Mouse (Mus musculus) forelimb bud, embryonic 11.5 days (tissue): Measurements from ENCODE around the gene Macrod1.
A peak's percentile ranks its signal among the peaks of the same experiment; 100 is the strongest.

ENCODE experiments used
- DNase-seq: peaks from one replicate; pipeline ENCODE4 v3.0.0-alpha.2; 2012; ENCODE audit warnings: low read depth, low spot score

The Macrod1 gene

GRCm38 (mm10) chr19:7140856-7141421, 84.3 kb downstream of the Macrod1 start:
- no peak for DNase-seq

DNA sequence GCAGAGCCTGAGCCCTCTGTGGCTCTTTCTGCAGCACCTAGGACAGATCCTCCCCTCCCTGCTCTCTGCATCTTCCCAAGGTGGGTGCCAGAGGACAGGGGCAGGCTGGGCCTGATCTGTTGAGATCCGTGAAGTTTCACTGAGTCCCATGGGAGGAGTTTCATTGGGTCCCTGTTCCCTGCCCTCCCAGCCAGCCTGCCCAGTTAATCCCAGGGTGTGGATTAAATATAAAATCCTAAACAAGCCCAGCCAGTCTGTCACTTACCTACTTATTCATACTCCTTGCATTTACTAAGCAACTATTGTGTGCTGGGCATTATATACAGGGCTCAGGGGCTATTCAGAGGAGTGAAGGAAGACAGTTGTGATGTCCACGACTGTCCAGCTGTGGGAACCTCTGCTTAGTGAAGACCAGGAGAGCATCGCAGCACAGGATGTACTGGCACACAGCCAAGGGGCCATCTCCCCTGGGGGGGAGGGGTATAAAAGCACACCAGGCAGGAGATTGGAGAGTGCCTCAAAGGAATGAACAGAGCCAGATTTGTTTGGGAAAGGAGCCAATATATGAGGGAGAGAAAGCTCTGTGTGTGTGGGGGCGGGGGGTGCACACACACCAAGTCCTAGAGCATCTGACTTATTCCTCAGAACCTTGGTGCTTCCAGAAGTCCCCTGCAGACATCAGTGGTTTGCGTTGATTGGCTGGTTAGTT, 85.8 kb downstream of the Macrod1 start:
- no peak for DNase-seq

- peak; percentile 67 for DNase-seq
Measured at GRCm38 (mm10) chr19:7143854-7144253, 87.2 kb downstream of the Macrod1 start.

DNA sequence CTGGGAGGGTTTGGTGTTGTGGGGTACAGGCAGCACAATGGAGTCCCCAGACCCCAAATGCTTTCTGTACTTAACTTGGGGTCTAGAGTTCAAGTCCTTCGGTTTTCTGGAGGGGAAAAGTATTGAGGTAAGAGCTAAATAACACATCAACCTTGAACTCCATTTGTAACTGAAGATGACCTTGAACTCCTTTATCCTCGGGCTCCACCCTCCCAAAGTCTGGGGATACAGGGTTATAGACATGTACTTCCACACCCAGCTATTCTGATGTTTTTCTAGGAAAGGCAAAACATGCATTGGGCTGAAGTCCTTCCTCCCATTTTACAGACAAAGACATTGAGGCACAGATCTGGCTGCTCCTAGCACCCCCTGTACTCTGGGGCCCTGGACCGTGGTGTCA, 87.8 kb downstream of the Macrod1 start:
- no peak for DNase-seq

- no peak for DNase-seq
Measured at GRCm38 (mm10) chr19:7146376-7146775, 89.8 kb downstream of the Macrod1 start.

GRCm38 (mm10) chr19:7148096-7148495, 91.5 kb downstream of the Macrod1 start:
- no peak for DNase-seq

DNA sequence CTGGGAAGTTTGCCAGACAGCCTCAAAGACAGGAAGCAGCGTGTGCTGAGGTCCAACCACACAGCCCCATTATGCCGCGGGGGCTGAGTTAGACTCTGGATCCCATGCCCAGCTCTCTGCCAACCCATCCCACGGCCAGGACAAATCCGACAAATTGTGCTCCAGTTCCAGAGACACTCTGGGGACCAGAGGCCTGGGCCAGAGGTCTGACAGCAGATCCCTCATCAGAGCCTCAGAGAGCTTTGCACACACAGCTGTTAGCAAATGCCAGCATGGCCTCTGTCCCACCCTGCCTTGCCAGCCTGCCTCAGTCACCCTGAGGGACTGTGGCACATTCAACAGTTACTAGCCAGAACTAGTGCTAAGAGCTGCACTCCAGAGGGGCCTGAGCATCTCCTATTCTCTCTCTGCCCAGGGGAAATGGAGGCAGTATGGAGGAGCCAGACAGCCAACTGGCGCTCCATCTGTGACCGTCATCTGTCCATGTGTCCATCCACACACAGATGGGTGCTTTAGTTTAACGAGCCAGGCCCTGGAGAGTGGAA, 92.0 kb downstream of the Macrod1 start:
- no peak for DNase-seq

DNA sequence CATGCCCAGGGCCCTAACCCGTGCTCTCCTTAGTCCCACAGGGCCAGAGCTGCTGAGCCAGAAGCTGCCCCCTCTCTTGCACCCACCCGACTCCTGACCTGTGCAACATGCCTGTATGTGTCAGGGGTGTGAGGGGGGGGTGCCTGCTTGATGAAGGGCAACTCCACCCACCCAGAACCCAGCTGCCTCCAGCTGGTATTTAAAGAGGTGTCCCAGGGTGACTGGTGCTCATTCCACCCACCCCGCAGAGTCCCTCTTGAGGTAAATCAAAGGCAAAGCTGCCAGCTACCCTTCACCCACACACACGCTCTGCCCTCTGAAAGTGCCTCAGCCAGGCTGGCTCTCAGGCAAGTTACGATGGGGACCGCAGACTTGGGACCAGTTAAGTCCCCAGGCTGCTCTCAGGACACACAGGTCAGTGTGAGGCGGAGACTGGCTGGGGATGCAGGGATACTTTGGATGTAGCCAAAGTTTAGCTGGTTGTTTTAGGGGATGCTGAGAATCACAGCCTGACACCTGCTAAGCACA, 92.6 kb downstream of the Macrod1 start:
- no peak for DNase-seq

DNA sequence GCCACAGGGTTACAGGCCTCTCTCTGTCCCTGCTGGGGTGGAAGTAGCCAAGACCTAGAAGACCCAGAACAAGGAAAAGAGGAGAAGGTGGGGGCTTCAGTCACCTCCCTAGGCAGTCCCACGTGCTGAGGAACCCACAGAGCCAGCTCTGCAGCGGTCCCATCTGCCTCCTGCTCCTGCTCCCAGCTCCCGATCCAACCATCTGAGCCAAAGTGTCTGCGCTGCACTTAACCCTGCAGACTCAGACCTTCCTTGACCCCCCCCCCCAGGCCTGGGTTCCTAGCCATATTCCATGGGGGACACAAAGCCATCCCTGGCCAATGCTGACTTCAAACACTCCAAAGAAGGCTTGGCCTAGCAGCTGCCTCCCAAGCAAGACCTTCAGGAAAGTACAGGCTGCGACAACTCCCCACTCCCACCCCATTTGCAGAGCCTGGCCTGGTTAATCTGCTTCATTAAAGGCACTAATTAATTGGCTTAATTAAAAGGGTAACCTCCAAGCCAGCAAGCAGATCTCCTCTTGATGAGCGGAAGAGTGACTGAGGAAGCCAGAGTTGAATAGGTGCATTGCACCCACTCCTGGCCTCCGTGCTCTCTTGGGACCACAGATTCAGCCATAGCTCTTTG, 94.8 kb downstream of the Macrod1 start:
- DNase-seq = no peak

DNA sequence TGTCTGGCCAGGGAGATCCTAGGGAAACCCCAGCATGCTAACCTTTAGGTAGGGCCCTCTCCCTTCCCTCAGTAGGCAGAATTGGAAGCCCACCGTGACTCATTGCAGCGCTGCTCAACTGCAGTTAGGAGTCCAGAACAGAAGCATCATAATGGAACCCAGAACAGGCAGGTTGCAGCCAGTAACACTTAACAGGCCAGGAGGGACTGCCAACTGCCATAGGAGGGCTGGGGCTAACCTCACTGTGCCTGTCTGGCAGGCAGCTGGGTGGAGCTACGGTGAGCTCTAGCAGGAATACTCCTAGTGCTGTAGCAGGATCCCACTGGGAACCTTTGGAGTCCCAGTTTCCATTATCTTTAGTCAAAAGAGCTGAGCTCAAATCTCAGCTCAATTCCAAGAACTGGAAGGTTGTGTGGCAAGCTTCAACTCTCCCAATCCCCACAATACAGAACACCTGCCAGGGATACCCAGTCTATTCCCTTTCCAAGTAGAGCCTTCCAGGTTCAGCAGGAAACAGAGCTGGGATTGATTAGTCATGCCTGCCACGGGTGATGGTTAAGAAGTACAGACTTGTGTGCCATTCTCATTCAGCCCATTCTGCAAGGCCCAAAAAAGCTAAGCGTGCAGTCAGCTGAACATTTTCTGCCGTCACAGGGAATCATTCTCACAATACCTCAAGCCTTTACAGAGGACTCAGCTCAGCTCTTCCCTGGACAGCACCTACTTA, 95.5 kb downstream of the Macrod1 start:
- no peak for DNase-seq

DNA sequence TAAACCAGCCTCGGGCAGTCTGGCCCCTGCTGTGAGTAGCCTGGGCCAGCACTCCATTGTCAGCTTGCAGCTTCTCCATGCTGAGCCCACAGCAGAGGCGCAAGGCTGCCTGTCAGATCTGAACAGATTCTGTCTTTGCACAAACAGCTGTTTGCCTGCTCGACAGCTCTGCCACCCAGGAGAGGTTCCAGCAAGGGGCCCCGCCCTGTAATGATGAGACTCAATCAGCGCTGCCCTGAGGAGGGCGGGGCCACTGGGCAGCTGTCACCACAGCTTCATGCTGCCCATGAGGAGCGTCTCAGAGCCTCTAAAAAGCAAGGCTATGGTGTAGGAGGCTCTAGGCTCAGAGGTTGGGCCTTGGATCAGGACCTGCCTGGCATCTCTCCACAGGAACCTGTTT, 96.6 kb downstream of the Macrod1 start:
- no peak for DNase-seq

- DNase-seq = no peak
Measured at GRCm38 (mm10) chr19:7155196-7155595, 98.6 kb downstream of the Macrod1 start.

GRCm38 (mm10) chr19:7157734-7158133, 101.1 kb downstream of the Macrod1 start:
- no peak for DNase-seq

DNA sequence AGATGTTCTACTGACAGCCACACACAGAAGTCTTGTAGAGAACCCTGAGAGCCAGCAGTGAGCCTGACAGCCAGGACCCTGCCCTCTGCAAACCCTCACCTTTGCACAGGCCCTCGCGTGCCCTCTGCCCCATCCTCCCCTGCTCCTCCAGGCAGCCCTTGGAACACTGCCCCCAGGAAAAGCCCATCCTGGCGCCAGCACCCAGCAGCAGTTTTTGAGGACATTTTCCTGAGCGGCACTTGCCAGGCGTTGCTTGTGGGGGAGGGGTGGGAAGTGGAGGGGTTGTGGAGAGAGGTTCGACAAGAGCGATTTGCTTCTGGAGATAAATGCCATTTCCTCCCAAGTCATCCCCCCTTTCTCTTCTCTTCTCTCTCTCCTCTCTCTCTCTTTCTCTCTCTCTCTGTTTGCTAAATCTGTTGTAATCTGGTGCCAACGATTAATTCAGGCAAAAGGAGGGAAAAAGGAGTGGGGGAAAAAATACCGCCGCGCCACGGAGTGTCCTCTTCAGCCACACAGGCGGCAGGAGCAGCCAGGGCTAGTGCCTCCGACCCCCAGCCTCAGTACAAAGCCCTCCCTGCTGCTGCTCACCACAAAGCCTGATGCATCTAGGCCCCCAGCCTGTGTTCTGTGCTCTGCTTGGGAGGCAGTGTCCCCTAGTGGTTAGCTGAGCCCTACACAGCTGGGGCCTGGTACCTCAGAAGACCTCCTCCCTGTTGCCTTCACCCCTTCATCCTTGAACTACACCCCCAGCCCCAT, 103.7 kb downstream of the Macrod1 start:
- peak; percentile 62 for DNase-seq

GRCm38 (mm10) chr19:7161064-7161463, 104.5 kb downstream of the Macrod1 start:
- DNase-seq = no peak

GRCm38 (mm10) chr19:7164238-7164637, 107.6 kb downstream of the Macrod1 start:
- no peak for DNase-seq

DNA sequence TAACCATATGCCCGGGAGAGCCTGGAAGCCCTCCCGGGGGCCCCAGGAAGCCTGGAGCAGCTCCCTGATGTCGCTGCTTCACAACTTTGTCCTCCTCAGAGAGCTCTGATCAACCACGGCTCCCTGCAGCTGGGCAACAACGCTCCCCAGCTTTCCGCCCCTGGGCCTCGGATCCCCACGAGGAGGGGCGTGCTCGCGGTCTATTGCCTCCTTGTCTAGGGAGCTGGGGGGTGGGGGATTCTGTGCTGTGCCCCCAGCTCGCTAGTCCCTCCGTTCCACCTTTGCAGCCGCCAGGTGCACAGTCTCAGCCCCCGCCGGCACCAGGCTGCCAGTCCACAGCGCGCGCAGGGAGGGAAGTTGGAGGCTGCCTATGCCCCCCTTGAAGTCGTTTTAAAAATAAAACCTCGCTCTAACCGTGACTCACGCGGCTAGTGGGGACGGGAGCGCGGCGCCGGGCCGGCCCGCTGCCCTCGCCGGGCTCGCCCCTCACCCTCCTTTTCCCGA, 108.3 kb downstream of the Macrod1 start:
- no peak for DNase-seq

GRCm38 (mm10) chr19:7165509-7166199, 109.0 kb downstream of the Macrod1 start:
- DNase-seq = no peak

GRCm38 (mm10) chr19:7166200-7166711, 109.6 kb downstream of the Macrod1 start:
- DNase-seq = no peak

DNA sequence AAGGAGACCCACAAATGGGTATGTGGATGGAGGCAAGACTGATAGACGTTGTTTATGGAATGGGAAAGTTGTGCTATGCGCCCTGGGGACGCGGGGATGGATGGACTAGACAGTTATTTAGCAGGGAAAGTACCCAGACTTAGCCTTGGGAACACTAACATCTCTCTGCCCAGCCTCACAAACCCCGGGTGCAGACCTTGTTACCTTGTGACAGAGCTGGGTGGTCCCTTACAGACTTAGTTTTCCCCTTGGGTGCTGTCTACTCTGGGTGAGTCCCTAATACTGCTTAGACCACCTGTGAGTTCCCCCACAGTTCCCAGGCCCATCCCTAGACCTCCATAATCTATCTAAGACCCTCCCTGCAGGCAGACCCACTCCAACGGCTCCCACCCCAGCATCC, 110.2 kb downstream of the Macrod1 start:
- DNase-seq = no peak
